Mouse (Mus musculus) stomach, postnatal 0 days (tissue): Measurements from ENCODE around the gene Gm49318. TPM values are rescaled to one million over a fixed set of nuclear protein-coding genes. Genes with fewer than 3 reads are reported as not detected.

Source experiments
- ATAC-seq: fragments of 200-750 bp; cut with Nextera tagmentation; 2 replicates; pipeline ENCODE4 v1.8.0; 2017; ENCODE audit not compliant: low FRiP score, low TSS enrichment
- DNase-seq: peaks from one replicate; pipeline ENCODE4 v3.0.0-alpha.2; 2016; ENCODE audit warnings: low spot score
- H3K27ac ChIP-seq: fragments of 300-500 bp; sonication (generic); replicated peaks from 2 replicates; pipeline ENCODE4 v1.5.1; 2014; ENCODE audit warnings: mild to moderate bottlenecking, control low read depth
- H3K27me3 ChIP-seq: fragments of 300-500 bp; sonication (generic); 2 replicates; pipeline ENCODE4 v1.6.1; 2014; ENCODE audit warnings: low read length; ENCODE audit not compliant: control insufficient read depth, insufficient read depth
- H3K36me3 ChIP-seq: fragments of 300-500 bp; sonication (generic); 2 replicates; pipeline ENCODE4 v1.6.1; 2014; ENCODE audit warnings: low read length, mixed read lengths; ENCODE audit not compliant: control insufficient read depth, insufficient read depth
- H3K4me1 ChIP-seq: fragments of 300-500 bp; sonication (generic); replicated peaks from 2 replicates; pipeline ENCODE4 v1.6.1; 2014; ENCODE audit warnings: antibody characterized with exemption; ENCODE audit not compliant: control insufficient read depth, insufficient read depth
- H3K4me2 ChIP-seq: fragments of 300-500 bp; sonication (generic); replicated peaks from 2 replicates; pipeline ENCODE4 v1.6.1; 2014; ENCODE audit warnings: low read depth, mild to moderate bottlenecking, control low read depth, moderate library complexity
- H3K4me3 ChIP-seq: fragments of 300-500 bp; sonication (generic); 2 replicates; pipeline ENCODE4 v1.5.1; 2014; ENCODE audit warnings: low read depth, low read length, control low read depth
- H3K9ac ChIP-seq: fragments of 300-500 bp; sonication (generic); 2 replicates; pipeline ENCODE4 v1.6.1; 2014; ENCODE audit warnings: mild to moderate bottlenecking, low read length, control low read depth, mixed read lengths
- H3K9me3 ChIP-seq: fragments of 300-500 bp; sonication (generic); 2 replicates; pipeline ENCODE4 v1.6.1; 2016; ENCODE audit warnings: low read length; ENCODE audit not compliant: control insufficient read depth
- CTCF ChIP-seq: IDR thresholded peaks from 2 replicates; pipeline ENCODE4 v1.5.1; 2016; ENCODE audit warnings: antibody characterized with exemption, low read depth, mild to moderate bottlenecking, moderate library complexity
- EP300 ChIP-seq: optimal IDR thresholded peaks from 2 replicates; pipeline ENCODE3; 2016; ENCODE audit warnings: antibody characterized with exemption
- WGBS: fragments of 180-500 bp; shearing (Covaris S2); extraction: QIAGEN DNeasy Blood & Tissue Kit; methylation state at CpG from one replicate; pipeline ENCODE4 v1.1.7; 2014; 5-methylcytosine and 5-hydroxymethylcytosine counted together
- polyA plus RNA-seq: library from polyadenylated mRNA; unstranded; fragments of >200 nt; fragmentation: Nextera tagmentation; extraction: Ambion mirVana; gene quantifications from 2 replicates; pipeline ENCODE4 v1.2.1, GENCODE M21; 2015

Gene Gm49318
- polyA plus RNA-seq, 1 experiment from 2014 or later, result not detected

- H3K9me3 ChIP-seq, result no peaks in the 10 kb centered on the region
- H3K9ac ChIP-seq, result no peak overlapping the region
- peaks cover 10% of the 10 kb centered on the region for H3K36me3 ChIP-seq
- ATAC-seq (no peak), DNase-seq (peak; percentile 31)
- no peak overlapping the region for H3K4me3 ChIP-seq
- H3K27ac ChIP-seq, result no peak overlapping the region
- 34% methylated on average over 28 of the region's 29 CpGs for WGBS
- no peak for TF ChIP-seq EP300
- 0 out of 2 replicates have a peak, but pooled peaks have one; percentile 3 for TF ChIP-seq CTCF
- H3K4me1 ChIP-seq, result 0 out of 2 replicates have a peak, but pooled peaks cover 2% of the 10 kb centered on the region
- no peak overlapping the region for H3K4me2 ChIP-seq
- H3K27me3 ChIP-seq, result peaks cover 10% of the 10 kb centered on the region; the same call in 1 of the 2 replicates
These were observed 15.3 kb downstream of the Gm49318 start for GRCm38 (mm10) chr9:22055713-22056112.

- WGBS, result 2% methylated on average over 32 of the region's 32 CpGs
- peaks cover 2% of the 10 kb centered on the region; the same call in 1 of the 2 replicates for H3K4me1 ChIP-seq
- H3K9me3 ChIP-seq, result no peaks in the 10 kb centered on the region
- peak; percentile 59 for ATAC-seq
- no peak overlapping the region for H3K27ac ChIP-seq
- no peak overlapping the region; the same call in 1 of the 2 replicates for H3K4me2 ChIP-seq
- H3K9ac ChIP-seq, result no peak overlapping the region
- TF ChIP-seq EP300 (no peak), CTCF (peak; percentile 78)
- DNase-seq, result peak; percentile 82
- H3K27me3 ChIP-seq, result peaks cover 10% of the 10 kb centered on the region; the same call in 1 of the 2 replicates
- no peak overlapping the region for H3K4me3 ChIP-seq
- peaks cover 8% of the 10 kb centered on the region for H3K36me3 ChIP-seq
These were observed 16.5 kb downstream of the Gm49318 start for GRCm38 (mm10) chr9:22054411-22055076.

DNA sequence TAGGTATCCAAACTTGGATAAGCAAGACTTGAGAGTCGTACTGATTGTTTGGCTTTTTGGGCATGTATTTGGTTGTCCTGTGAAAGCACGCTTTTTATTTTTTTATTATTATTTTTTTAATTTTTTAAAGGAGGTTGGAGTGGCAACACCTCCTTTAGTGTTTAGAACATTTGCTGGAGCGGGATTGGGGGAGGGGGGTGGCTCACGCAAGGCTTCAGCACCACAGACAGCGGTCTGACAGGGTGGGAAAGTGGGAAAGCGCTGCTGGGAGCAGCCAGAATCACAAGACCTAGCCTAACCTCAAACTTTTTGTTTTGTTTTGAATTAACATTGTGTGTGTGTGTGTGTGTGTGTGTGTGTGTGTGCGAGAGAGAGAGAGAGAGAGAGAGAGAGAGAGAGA is 17.4 kb downstream of the Gm49318 start:
- Histone ChIP-seq H3K4me2 (no peak overlapping the region), H3K27ac (no peak overlapping the region), H3K27me3 (peaks cover 10% of the 10 kb centered on the region; the same call in 1 of the 2 replicates), H3K4me3 (no peak overlapping the region), H3K36me3 (peaks cover 6% of the 10 kb centered on the region), H3K9me3 (no peaks in the 10 kb centered on the region), H3K9ac (no peak overlapping the region), H3K4me1 (peaks cover 2% of the 10 kb centered on the region; the same call in 1 of the 2 replicates)
- no peak for DNase-seq
- no peak for ATAC-seq
- WGBS, result 24% methylated on average over 6 of the region's 7 CpGs
- no peak for TF ChIP-seq CTCF
- TF ChIP-seq EP300, result no peak

DNA sequence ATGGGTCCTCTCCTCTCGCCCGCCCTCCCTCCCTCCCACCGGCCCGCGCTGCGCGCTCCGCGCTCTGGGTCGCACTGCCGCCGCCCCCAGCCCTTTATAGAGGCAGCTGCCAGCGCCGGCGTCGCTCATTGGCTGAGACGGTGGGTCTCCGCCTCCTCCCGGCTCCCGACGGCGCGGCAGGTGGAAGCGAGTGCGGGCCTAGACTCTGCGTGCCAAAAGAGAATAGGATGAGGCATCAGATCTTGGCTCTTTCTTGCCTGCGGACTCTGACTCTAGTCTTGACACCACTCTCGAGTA is 19.2 kb downstream of the Gm49318 start, which contains the start of gene Elavl3:
Elavl3 (minus strand) TSS at position 66 of the 297 bp plus-strand sequence.
- no peaks in the 10 kb centered on the region for H3K9me3 ChIP-seq
- H3K4me3 ChIP-seq, result peak within 1 kb of the TSS; percentile 32
- no peaks in the 10 kb centered on the region; the same call in 1 of the 2 replicates for H3K36me3 ChIP-seq
- no peak for ATAC-seq
- peaks cover 2% of the 10 kb centered on the region; the same call in 1 of the 2 replicates for H3K4me1 ChIP-seq
- DNase-seq, result peak; percentile 35
- no peak within 1 kb of the TSS for H3K9ac ChIP-seq
- no peak within 1 kb of the TSS for H3K27ac ChIP-seq
- no peak for TF ChIP-seq EP300
- TF ChIP-seq CTCF, result no peak
- WGBS, result under 1% methylated on average over 17 of the region's 28 CpGs
- H3K4me2 ChIP-seq, result peak within 1 kb of the TSS; percentile 50
- H3K27me3 ChIP-seq, result peaks cover 10% of the 10 kb centered on the region; the same call in 1 of the 2 replicates

DNA sequence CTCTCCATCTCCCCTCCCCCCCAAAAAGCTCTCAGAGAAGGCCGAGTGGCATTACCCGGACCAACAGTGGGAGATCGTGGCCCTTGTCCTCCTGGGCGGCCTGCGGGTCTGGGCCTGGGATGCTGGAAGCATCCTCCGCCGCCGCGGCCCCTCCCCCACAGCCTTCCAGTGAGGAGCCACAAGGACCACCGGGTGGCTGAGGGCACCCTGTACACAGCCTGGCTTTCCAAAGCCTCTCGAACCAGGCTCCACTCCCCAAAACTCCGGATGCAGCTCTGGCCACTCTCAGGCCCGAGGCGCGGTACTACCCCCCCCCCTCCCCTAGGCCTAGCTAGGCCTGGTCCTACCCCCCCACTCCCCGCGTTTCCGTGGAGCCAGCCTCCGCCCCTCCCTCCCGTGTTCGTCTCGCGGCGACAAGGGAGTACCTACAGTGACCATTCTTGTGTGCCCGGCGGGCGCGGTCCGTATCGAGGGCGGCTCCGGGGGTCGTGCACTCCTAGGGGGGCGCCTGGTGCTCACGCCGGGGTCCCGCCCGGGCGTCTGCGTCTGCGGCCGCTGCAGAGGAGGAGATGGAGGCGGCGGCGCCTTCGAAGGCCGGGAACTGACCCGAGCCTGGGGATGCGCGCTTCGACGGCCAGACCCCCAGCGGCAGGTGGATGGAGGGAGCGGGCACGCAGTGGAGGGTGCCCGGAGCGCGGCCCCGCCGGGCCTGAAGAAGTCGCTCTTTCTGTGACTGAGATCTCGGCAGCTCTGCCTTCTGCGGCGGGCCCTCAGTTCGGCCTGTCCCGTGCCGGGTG is 19.7 kb downstream of the Gm49318 start:
- Histone ChIP-seq H3K36me3 (no peaks in the 10 kb centered on the region), H3K9ac (no peak overlapping the region), H3K27me3 (peaks cover 10% of the 10 kb centered on the region; the same call in 1 of the 2 replicates), H3K4me2 (peak overlapping the region; percentile 50), H3K9me3 (no peaks in the 10 kb centered on the region), H3K27ac (no peak overlapping the region), H3K4me3 (peak overlapping the region; percentile 32), H3K4me1 (peaks cover 2% of the 10 kb centered on the region; the same call in 1 of the 2 replicates)
- ATAC-seq, result no peak
- WGBS, result 2% methylated on average over 57 of the region's 67 CpGs
- DNase-seq, result no peak
- TF ChIP-seq EP300, result no peak
- no peak for TF ChIP-seq CTCF
